Mouse (Mus musculus) liver, embryonic 14.5 days (tissue): ENCODE data around the gene Rpl27.

Experiments
- CTCF ChIP-seq: IDR thresholded peaks from 2 replicates; pipeline ENCODE4 v1.5.1; 2016; ENCODE audit warnings: antibody characterized with exemption, low read depth, control low read depth
- EP300 ChIP-seq: IDR thresholded peaks from 2 replicates; pipeline ENCODE4 v1.6.1; 2016; ENCODE audit warnings: antibody characterized with exemption, low read depth

DNA sequence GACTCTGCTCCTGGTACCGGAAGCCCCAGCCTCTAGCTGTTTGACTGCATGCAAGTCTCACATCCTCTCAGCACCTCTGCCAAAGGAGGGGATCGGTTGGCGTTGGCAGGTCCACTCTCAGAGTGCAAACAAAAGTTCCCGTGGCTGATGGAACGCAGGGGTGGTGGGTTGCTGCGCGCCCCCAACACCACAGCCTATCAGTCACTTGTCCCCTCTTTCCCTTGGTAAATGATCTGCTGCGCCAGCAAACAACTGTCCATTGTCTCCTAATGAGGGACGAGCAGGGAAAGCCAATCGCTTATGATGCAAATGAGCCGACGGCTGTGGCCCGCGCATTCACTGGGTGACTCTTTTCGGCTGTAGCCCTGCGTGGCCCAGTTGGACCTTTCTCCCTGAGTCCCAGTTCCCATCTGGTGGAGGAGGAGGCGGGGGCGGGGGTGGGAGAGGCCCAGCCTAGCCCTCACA, 37.1 kb downstream of the Rpl27 start:
- TF ChIP-seq CTCF (no peak), EP300 (no peak)
